Comparison of ENCODE assay signal across 8 mouse cellular contexts in the genomic region with DNA sequence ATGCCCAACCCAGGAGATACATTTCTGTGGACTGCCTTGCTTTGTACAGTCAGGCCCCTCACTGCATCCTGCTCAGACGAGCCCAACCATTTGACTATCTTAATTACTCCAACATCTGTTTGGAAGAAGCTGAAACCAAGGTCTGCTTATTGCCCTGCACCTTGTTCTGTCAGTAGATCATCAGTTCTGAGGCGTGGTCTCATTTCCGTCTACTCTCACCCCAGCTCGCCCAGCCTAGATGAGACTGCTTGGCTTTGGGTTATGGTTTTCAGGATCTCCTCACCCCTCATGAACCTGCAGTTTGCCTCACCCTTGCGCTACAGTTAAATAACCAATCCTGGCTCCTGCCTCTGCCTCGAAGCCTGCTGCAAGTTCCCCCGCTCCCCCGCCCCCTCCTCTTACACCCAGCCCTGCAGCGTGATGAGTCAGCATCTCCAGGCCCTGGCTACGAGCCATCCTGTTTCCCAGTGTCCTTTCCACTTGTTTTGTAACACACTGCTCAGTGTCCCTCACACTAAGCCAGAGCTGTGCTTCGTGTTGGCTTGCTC.
DNase-seq lines count a peak whose midpoint lies in the region; ATAC-seq lines count a peak whose summit lies in the region.

No protein-coding gene starts in this region.

- no peak overlapping the region for H3K4me2 ChIP-seq in forebrain, embryonic 14.5 days (ENCODE audit: low read length)
- H3K4me2 ChIP-seq in heart, embryonic 16.5 days (ENCODE audit: low read depth, low read length), result peak overlapping the region; percentile 51
- H3K4me2 ChIP-seq in liver, embryonic 13.5 days, result peak overlapping the region; percentile 10; the same call in 1 of the 2 replicates
- 0 out of 2 replicates have a peak overlapping the region, but pooled peaks have one; percentile 17 for H3K4me2 ChIP-seq in neural tube, embryonic 12.5 days (replicated peaks)

- 34% methylated on average over 11 of the region's 11 CpGs for WGBS in forebrain, embryonic 14.5 days
- 11% methylated on average over 11 of the region's 11 CpGs for WGBS in heart, embryonic 16.5 days
- WGBS in liver, embryonic 13.5 days (ENCODE audit: insufficient replicate concordance), result 14% methylated on average over 11 of the region's 11 CpGs
- 32% methylated on average over 11 of the region's 11 CpGs for WGBS in neural tube, embryonic 12.5 days

- no peak overlapping the region for H3K9ac ChIP-seq in forebrain, embryonic 14.5 days (ENCODE audit: low read length)
- 0 out of 2 replicates have a peak overlapping the region, but pooled peaks have one; percentile 5 for H3K9ac ChIP-seq in heart, embryonic 16.5 days (ENCODE audit: low read length)
- no peak overlapping the region for H3K9ac ChIP-seq in liver, embryonic 13.5 days
- H3K9ac ChIP-seq in neural tube, embryonic 12.5 days, result no peak overlapping the region

- H3K27me3 ChIP-seq in forebrain, embryonic 14.5 days (replicated peaks; ENCODE audit: control insufficient read depth, insufficient read depth, low read length), result no peaks in the 10 kb centered on the region
- no peaks in the 10 kb centered on the region for H3K27me3 ChIP-seq in heart, embryonic 16.5 days (ENCODE audit: control insufficient read depth, insufficient read depth, low read length)
- no peaks in the 10 kb centered on the region for H3K27me3 ChIP-seq in liver, embryonic 13.5 days
- no peaks in the 10 kb centered on the region for H3K27me3 ChIP-seq in neural tube, embryonic 12.5 days (replicated peaks)

- H3K36me3 ChIP-seq in forebrain, embryonic 14.5 days (ENCODE audit: control insufficient read depth, insufficient read depth, low read length), result no peaks in the 10 kb centered on the region
- no peaks in the 10 kb centered on the region for H3K36me3 ChIP-seq in heart, embryonic 16.5 days (ENCODE audit: control insufficient read depth, insufficient read depth)
- H3K36me3 ChIP-seq in liver, embryonic 13.5 days, result no peaks in the 10 kb centered on the region
- no peaks in the 10 kb centered on the region for H3K36me3 ChIP-seq in neural tube, embryonic 12.5 days

- H3K4me1 ChIP-seq in forebrain, embryonic 14.5 days (ENCODE audit: control insufficient read depth, insufficient read depth, low read length), result peaks cover 10% of the 10 kb centered on the region; the same call in 1 of the 2 replicates
- peaks cover 17% of the 10 kb centered on the region for H3K4me1 ChIP-seq in heart, embryonic 16.5 days (ENCODE audit: control insufficient read depth, insufficient read depth, low read length)
- H3K4me1 ChIP-seq in liver, embryonic 13.5 days (replicated peaks), result peaks cover 13% of the 10 kb centered on the region
- peaks cover 11% of the 10 kb centered on the region; the same call in 1 of the 2 replicates for H3K4me1 ChIP-seq in neural tube, embryonic 12.5 days

- no peak overlapping the region for H3K4me3 ChIP-seq in forebrain, embryonic 14.5 days (ENCODE audit: low read depth, low read length)
- H3K4me3 ChIP-seq in heart, embryonic 16.5 days (ENCODE audit: low read length), result peak overlapping the region; percentile 19; the same call in 1 of the 2 replicates
- H3K4me3 ChIP-seq in liver, embryonic 13.5 days (replicated peaks), result no peak overlapping the region
- H3K4me3 ChIP-seq in neural tube, embryonic 12.5 days, result no peak overlapping the region

- DNase-seq in ES-CJ7 (ENCODE audit: low read depth, low spot score), result peak; percentile 84
- peak; percentile 88 for DNase-seq in cerebellum, adult 11-12 months
- peak; percentile 80 for DNase-seq in forebrain, embryonic 14.5 days (ENCODE audit: low spot score)
- DNase-seq in kidney, postnatal 36 days, result peak; percentile 94 to 95
- peak; percentile 23 for DNase-seq in liver, embryonic 13.5 days
- DNase-seq in urinary bladder, adult 2 months (ENCODE audit: low spot score), result peak; percentile 49

- peak; percentile 80 for ATAC-seq in forebrain, embryonic 14.5 days
- peak; percentile 91 for ATAC-seq in heart, embryonic 16.5 days (replicated peaks; ENCODE audit: extremely low read depth, insufficient read depth, low FRiP score)
- peak; percentile 47; the same call in 1 of the 2 replicates for ATAC-seq in liver, embryonic 13.5 days (ENCODE audit: low read depth)
- peak; percentile 88 for ATAC-seq in neural tube, embryonic 12.5 days (ENCODE audit: low FRiP score, low read depth)

- H3K27ac ChIP-seq in forebrain, embryonic 14.5 days (ENCODE audit: low read depth, low read length), result no peak overlapping the region
- H3K27ac ChIP-seq in heart, embryonic 16.5 days (ENCODE audit: low read length), result peak overlapping the region; percentile 74
- no peak overlapping the region for H3K27ac ChIP-seq in liver, embryonic 13.5 days
- H3K27ac ChIP-seq in neural tube, embryonic 12.5 days, result no peak overlapping the region

- H3K9me3 ChIP-seq in forebrain, embryonic 14.5 days (replicated peaks; ENCODE audit: control insufficient read depth, low read length), result no peaks in the 10 kb centered on the region
- no peaks in the 10 kb centered on the region for H3K9me3 ChIP-seq in heart, embryonic 16.5 days (replicated peaks; ENCODE audit: control insufficient read depth, low read length)
- no peaks in the 10 kb centered on the region for H3K9me3 ChIP-seq in liver, embryonic 13.5 days (replicated peaks)
- no peaks in the 10 kb centered on the region for H3K9me3 ChIP-seq in neural tube, embryonic 12.5 days

Comparison
In these comparisons a context has a peak if more than half of its experiments do, and no peak if none do; other contexts are left out.
1. DNase-seq: peak in every context shown above with its lines; median percentile 94 in kidney, postnatal 36 days; 88 in cerebellum, adult 11-12 months; 84 in ES-CJ7; 80 in forebrain, embryonic 14.5 days; 49 in urinary bladder, adult 2 months; 23 in liver, embryonic 13.5 days.